Mouse (Mus musculus): ENCODE data around the gene Sav1.

Gene Sav1

DNA sequence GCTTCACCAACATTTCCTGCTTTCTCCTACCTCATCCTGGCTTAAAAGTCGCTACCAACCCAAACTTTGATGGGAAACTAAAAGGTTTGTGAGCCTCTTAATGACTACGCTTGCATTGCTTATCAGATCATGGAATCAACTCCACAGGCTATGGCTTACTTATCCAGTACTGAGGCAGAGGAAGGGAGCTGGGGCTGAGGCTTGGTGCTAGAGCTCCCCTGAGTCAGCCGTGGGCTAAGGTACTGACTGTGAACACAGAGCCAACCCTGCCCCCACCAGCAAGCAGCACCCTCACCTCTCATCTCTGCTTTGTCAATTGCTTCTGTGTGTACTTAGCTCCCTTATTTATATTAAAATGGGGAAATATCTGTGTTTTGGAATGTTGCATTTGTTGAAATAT, 39.3 kb downstream of the Sav1 start:
- no peak for DNase-seq

DNA sequence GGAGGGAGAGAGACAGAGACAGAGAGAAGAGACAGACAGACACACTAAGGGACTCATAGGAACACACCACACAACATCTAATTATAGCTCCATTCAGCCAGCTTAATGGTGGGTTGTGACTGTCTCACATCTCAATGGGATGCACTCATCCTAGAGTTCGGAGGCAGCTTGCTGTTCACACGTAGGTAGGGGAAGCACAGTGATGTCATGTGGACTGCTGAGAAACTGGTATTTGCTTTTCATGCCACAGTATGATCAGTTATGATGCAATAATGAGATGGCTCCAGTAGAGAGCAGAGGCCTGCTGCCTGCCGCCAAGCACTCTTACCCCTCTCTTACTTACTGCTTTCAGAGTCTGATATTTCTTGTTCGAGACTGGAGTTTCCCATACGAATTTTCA, 40.9 kb downstream of the Sav1 start:
- no peak for DNase-seq

DNA sequence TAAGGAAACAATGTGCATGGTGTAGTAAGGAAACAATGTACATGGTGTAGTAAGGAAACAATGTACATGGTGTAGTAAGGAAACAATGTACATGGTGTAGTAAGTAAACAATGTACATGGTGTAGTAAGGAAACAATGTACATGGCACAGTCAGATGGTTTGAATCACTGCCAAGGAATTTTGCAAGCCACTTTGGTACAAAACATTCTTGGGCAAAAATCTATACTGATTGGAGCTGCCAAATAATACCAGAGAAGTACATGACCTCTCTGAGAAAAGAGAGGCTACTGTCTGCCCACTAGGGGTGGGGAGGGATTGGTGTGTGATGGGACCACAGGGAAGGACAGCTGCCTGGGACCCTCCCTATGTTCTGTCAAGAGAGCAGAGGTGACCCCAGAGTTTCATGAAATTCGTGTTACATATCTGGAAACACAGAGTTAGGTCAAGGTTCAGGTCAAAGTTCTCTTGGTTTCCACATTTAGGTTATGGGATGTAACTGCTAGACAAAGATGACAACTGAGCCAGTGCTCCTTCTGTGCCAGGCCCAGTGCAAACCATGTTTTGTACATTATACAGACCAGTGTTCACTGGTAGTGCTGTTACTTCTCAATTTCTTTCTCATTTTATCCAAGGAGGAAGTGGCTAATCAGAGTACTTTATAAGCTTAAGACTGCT, 45.0 kb downstream of the Sav1 start:
- no peak for DNase-seq

DNA sequence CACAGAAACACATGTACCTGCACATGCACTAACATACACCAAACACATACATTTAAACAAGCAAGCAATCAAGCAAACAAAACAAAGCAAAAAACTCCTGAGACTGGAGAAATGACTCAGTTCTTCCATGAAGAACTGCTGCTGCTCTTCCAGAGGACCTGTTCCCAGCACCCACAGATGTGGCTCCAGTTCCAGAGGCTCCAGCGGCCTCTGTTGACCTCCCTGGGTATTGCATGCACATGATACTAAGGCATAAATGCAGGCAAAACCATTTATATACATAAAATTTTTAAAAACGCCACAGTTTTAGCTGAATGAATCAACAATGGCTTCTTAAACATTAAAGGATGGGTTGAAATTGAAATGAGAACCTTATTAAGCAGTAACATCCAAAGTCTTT, 47.5 kb downstream of the Sav1 start:
- peak; percentile 13 for DNase-seq

DNA sequence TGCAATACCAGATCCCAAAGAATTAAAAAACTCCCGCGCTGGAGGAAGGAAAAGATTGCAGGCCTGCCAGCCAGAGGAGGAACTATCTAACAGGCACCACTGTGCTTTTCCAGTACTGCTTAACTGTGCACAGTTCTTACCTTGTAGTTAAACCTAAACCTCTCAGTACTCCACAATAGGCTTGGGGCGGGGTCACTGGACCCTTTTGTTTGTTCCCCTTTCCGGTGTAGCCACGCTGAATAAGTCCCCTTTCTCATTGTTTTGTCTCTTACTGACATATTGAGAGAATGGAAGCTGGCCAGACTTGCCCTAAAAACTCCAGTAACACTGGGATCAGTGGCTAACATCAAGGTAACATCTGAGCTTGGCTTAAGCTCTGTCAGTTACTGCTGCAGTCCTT, 49.1 kb downstream of the Sav1 start:
- no peak for DNase-seq

DNA sequence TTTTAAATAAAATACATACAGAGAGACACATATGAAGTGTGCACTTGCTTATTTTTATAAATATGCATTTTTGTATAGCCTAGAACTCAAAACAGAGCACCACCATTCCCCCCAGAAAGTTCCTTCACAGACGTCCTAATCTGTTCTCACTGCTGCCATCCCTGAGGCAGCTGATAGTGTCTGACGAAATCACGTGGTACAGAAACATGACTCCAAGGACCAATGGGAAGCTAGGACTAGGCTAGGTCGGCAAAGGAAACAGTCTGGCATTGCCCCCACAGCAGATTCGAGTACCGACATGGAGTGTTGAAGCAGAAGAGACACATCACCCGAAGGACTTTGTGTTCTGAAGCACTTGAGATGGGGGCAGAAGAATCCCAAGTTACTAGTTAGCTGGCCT, 60.1 kb downstream of the Sav1 start:
- DNase-seq: peak; percentile 9

DNA sequence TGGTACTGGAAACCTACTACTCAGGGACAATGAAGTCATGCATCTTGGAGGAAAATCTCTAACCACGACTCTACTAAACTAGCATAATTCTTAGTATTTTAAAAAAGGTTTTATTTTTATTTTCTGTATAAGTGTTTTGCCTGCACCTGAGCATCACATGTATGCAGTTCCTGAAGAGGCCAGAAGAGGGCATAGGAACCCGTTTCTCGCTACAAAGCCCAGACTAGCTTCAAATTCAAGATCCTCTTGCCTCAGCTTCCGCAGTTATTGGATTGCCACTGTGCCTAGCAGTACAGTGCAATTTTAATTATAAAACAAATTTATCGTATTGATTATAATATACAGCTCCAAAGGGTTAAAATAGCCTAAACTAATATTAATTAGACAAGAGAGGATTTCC, 62.8 kb downstream of the Sav1 start:
- DNase-seq: peak; percentile 52

DNA sequence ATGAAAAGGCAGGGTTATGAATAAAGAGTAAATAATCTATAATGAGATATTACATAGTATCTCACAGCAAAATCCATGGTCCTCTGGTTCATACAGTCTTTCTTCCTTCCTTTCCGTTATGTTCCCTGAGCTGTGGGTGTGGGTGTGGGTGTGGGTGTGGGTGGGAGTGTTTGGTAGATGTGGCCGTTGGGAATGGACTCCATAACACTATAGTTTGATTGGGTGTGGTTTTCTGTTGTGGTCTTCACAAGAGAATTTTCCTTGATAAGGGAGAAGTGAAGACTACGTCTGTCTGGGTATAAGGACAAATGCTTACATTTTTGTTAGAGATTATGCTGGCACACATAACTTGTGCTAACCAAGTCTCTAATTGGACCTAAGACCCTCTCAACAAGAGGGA, 63.2 kb downstream of the Sav1 start:
- DNase-seq: no peak

DNA sequence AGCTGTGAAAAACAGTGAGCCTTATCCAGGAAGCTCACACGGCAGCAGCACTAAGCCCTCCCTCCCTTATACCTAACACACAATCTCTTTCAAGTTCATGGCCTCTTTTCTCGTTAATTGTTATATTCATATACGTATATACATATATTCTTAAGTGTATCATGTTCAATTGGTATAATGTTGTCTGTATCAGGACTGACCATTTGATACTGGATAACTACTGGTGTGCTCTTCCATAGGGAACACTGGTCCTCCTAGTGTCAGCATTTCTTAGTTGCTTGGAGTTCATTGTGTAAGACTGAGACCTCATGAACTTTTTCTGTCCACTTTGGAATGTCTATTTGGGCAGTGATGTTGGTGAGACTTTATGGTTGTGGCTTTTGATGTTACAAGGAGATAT, 63.7 kb downstream of the Sav1 start:
- no peak for DNase-seq

DNA sequence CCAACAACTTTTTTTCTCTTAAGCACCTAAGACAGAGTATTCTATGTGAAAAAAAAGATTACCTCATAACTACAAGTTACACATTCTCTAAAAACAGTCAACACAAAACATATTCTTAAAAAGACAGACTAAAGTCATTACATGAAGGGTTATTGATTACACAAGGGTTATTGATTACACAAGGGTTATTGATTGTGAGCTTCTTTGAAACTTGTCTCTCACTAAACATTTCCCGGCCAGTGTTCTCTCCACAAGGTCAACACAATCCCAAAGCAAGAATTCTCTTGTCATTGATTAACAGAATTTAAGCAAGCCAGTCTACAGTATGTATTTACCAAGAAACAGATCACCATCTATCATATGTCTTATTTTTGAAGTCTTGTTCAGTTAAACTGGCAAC, 64.7 kb downstream of the Sav1 start:
- DNase-seq: no peak

DNA sequence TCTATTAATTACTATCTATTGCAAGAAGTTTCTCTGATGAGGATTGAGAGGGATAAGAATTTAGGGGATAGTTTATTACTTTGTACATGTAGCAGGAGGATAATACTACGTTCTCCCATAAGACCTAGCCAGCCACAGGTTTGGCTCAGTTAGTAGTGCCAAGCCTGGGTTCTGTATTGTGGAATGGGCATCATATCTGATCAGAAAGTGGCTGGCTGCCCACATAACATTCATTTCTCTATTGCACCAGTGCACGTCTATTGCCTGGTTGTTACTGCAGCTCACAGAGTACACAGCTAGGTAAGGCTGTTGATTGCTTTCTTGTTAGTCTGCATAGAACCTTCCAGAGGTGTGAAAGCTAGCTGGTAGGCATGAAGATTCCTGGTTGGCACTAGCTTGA, 68.9 kb downstream of the Sav1 start:
- no peak for DNase-seq
